Mouse (Mus musculus) midbrain, embryonic 16.5 days (tissue): ENCODE results near the gene Gnaz. TPM values are rescaled to one million over a fixed set of nuclear protein-coding genes. Genes with fewer than 3 reads are reported as not detected.

Experiments used
- ATAC-seq: fragments of 200-750 bp; cut with Nextera tagmentation; 2 replicates; pipeline ENCODE4 v1.8.0; 2017; ENCODE audit warnings: moderate TSS enrichment
- H3K27ac ChIP-seq: fragments of 300-500 bp; sonication (generic); 2 replicates; pipeline ENCODE4 v1.5.1; 2014; ENCODE audit warnings: mild to moderate bottlenecking, low read length, mixed read lengths
- H3K27me3 ChIP-seq: fragments of 300-500 bp; sonication (generic); 2 replicates; pipeline ENCODE4 v1.6.1; 2014; ENCODE audit warnings: low read depth, low read length, mixed read lengths; ENCODE audit not compliant: control insufficient read depth, insufficient read depth
- H3K36me3 ChIP-seq: fragments of 300-500 bp; sonication (generic); 2 replicates; pipeline ENCODE4 v1.6.1; 2014; ENCODE audit warnings: mild to moderate bottlenecking, low read length, moderate library complexity, mixed read lengths; ENCODE audit not compliant: control insufficient read depth, insufficient read depth
- H3K4me1 ChIP-seq: fragments of 300-500 bp; sonication (generic); 2 replicates; pipeline ENCODE4 v1.6.1; 2014; ENCODE audit warnings: mild to moderate bottlenecking, low read length, mixed read lengths; ENCODE audit not compliant: control insufficient read depth, insufficient read depth
- H3K4me2 ChIP-seq: fragments of 300-500 bp; sonication (generic); 2 replicates; pipeline ENCODE4 v1.6.1; 2014; ENCODE audit warnings: mild to moderate bottlenecking, low read length, mixed read lengths
- H3K4me3 ChIP-seq: fragments of 300-500 bp; sonication (generic); 2 replicates; pipeline ENCODE4 v1.5.1; 2014; ENCODE audit warnings: low read depth, mild to moderate bottlenecking, low read length, moderate library complexity, mixed read lengths
- H3K9ac ChIP-seq: fragments of 300-500 bp; sonication (generic); 2 replicates; pipeline ENCODE4 v1.6.1; 2014; ENCODE audit warnings: low read depth, low read length, mixed read lengths
- H3K9me3 ChIP-seq: fragments of 300-500 bp; sonication (generic); replicated peaks from 2 replicates; pipeline ENCODE4 v1.6.1; 2014; ENCODE audit warnings: mild to moderate bottlenecking, low read length, mixed read lengths; ENCODE audit not compliant: control insufficient read depth, poor library complexity, severe bottlenecking
- WGBS: fragments of 180-500 bp; shearing (Covaris S2); extraction: QIAGEN DNeasy Blood & Tissue Kit; methylation state at CpG from one replicate; pipeline ENCODE4 v1.1.7; 2014; 5-methylcytosine and 5-hydroxymethylcytosine counted together
- polyA plus RNA-seq: library from polyadenylated mRNA; unstranded; fragments of >200 nt; fragmentation: Nextera tagmentation; extraction: Ambion mirVana; gene quantifications from 2 replicates; pipeline ENCODE4 v1.2.1, GENCODE M21; 2015

The Gnaz gene
- polyA plus RNA-seq, 1 experiment from 2014 or later = 103 TPM

GRCm38 (mm10) chr10:74940795-74941194 is 26.2 kb upstream of the Gnaz start:
- Histone ChIP-seq H3K36me3 (no peaks in the 10 kb centered on the region), H3K27me3 (no peaks in the 10 kb centered on the region), H3K27ac (no peak overlapping the region), H3K9me3 (no peaks in the 10 kb centered on the region), H3K4me3 (no peak overlapping the region), H3K4me2 (no peak overlapping the region), H3K4me1 (no peaks in the 10 kb centered on the region), H3K9ac (no peak overlapping the region)
- 90% methylated on average over 1 of the region's 1 CpGs for WGBS
- no peak for ATAC-seq

GRCm38 (mm10) chr10:74952830-74953443 is 14.0 kb upstream of the Gnaz start:
- H3K9ac ChIP-seq = no peak overlapping the region
- H3K36me3 ChIP-seq = no peaks in the 10 kb centered on the region
- H3K4me1 ChIP-seq = no peaks in the 10 kb centered on the region
- no peak overlapping the region for H3K27ac ChIP-seq
- no peaks in the 10 kb centered on the region for H3K9me3 ChIP-seq
- no peak overlapping the region for H3K4me3 ChIP-seq
- no peak overlapping the region for H3K4me2 ChIP-seq
- H3K27me3 ChIP-seq = no peaks in the 10 kb centered on the region
- WGBS = 37% methylated on average over 9 of the region's 9 CpGs
- no peak for ATAC-seq

- H3K27me3 ChIP-seq = no peaks in the 10 kb centered on the region; the same call in 1 of the 2 replicates
- no peak overlapping the region for H3K27ac ChIP-seq
- H3K9me3 ChIP-seq = no peaks in the 10 kb centered on the region
- no peak overlapping the region for H3K4me3 ChIP-seq
- H3K36me3 ChIP-seq = no peaks in the 10 kb centered on the region
- WGBS = 87% methylated on average over 1 of the region's 1 CpGs
- peaks cover 15% of the 10 kb centered on the region for H3K4me1 ChIP-seq
- no peak overlapping the region for H3K9ac ChIP-seq
- H3K4me2 ChIP-seq = no peak overlapping the region
- no peak for ATAC-seq
Measured at GRCm38 (mm10) chr10:74964380-74964779, 2.6 kb upstream of the Gnaz start.

- Histone ChIP-seq H3K36me3 (peaks cover 2% of the 10 kb centered on the region; the same call in 1 of the 2 replicates), H3K4me2 (peak overlapping the region; percentile 81), H3K9ac (peak overlapping the region; percentile 86), H3K4me1 (peaks cover 15% of the 10 kb centered on the region), H3K4me3 (peak overlapping the region; percentile 77), H3K27ac (peak overlapping the region; percentile 77), H3K9me3 (no peaks in the 10 kb centered on the region), H3K27me3 (no peaks in the 10 kb centered on the region; the same call in 1 of the 2 replicates)
- WGBS = under 1% methylated on average over 25 of the region's 25 CpGs
- peak; percentile 0; the same call in 1 of the 2 replicates for ATAC-seq
Measured at GRCm38 (mm10) chr10:74967651-74968267, 782 bp downstream of the Gnaz start.

GRCm38 (mm10) chr10:74969266-74969665 is 2.3 kb downstream of the Gnaz start:
- H3K4me3 ChIP-seq = no peak overlapping the region
- peak overlapping the region; percentile 81 for H3K4me2 ChIP-seq
- 86% methylated on average over 2 of the region's 2 CpGs for WGBS
- no peak overlapping the region for H3K9ac ChIP-seq
- H3K27ac ChIP-seq = no peak overlapping the region
- H3K36me3 ChIP-seq = peaks cover 3% of the 10 kb centered on the region; the same call in 1 of the 2 replicates
- ATAC-seq = no peak
- H3K27me3 ChIP-seq = no peaks in the 10 kb centered on the region; the same call in 1 of the 2 replicates
- H3K4me1 ChIP-seq = peaks cover 15% of the 10 kb centered on the region
- no peaks in the 10 kb centered on the region for H3K9me3 ChIP-seq

GRCm38 (mm10) chr10:74973026-74973425 is 6.0 kb downstream of the Gnaz start:
- Histone ChIP-seq H3K9me3 (no peaks in the 10 kb centered on the region), H3K4me3 (no peak overlapping the region), H3K4me1 (peaks cover 12% of the 10 kb centered on the region), H3K27me3 (no peaks in the 10 kb centered on the region), H3K4me2 (no peak overlapping the region), H3K9ac (no peak overlapping the region), H3K27ac (no peak overlapping the region), H3K36me3 (peaks cover 3% of the 10 kb centered on the region; the same call in 1 of the 2 replicates)
- ATAC-seq = no peak
- WGBS = 72% methylated on average over 6 of the region's 6 CpGs

GRCm38 (mm10) chr10:74975626-74976025 is 8.6 kb downstream of the Gnaz start:
- ATAC-seq = no peak
- Histone ChIP-seq H3K4me1 (peaks cover 6% of the 10 kb centered on the region), H3K4me3 (no peak overlapping the region), H3K36me3 (peaks cover 3% of the 10 kb centered on the region; the same call in 1 of the 2 replicates), H3K4me2 (no peak overlapping the region), H3K9ac (no peak overlapping the region), H3K9me3 (no peaks in the 10 kb centered on the region), H3K27ac (no peak overlapping the region), H3K27me3 (no peaks in the 10 kb centered on the region)
- WGBS = 80% methylated on average over 7 of the region's 7 CpGs

GRCm38 (mm10) chr10:74976429-74976828 is 9.5 kb downstream of the Gnaz start:
- H3K36me3 ChIP-seq = peaks cover 3% of the 10 kb centered on the region; the same call in 1 of the 2 replicates
- H3K9me3 ChIP-seq = no peaks in the 10 kb centered on the region
- no peak overlapping the region for H3K9ac ChIP-seq
- no peaks in the 10 kb centered on the region for H3K27me3 ChIP-seq
- ATAC-seq = no peak
- no peak overlapping the region for H3K4me3 ChIP-seq
- WGBS = 76% methylated on average over 7 of the region's 7 CpGs
- no peak overlapping the region for H3K4me2 ChIP-seq
- no peak overlapping the region for H3K27ac ChIP-seq
- H3K4me1 ChIP-seq = peaks cover 6% of the 10 kb centered on the region

GRCm38 (mm10) chr10:74978056-74978455 is 11.1 kb downstream of the Gnaz start:
- no peak for ATAC-seq
- H3K27ac ChIP-seq = no peak overlapping the region
- WGBS = 92% methylated on average over 4 of the region's 4 CpGs
- H3K4me3 ChIP-seq = no peak overlapping the region
- H3K9ac ChIP-seq = no peak overlapping the region
- no peak overlapping the region for H3K4me2 ChIP-seq
- H3K9me3 ChIP-seq = no peaks in the 10 kb centered on the region
- H3K36me3 ChIP-seq = peaks cover 7% of the 10 kb centered on the region; the same call in 1 of the 2 replicates
- peaks cover 6% of the 10 kb centered on the region for H3K4me1 ChIP-seq
- H3K27me3 ChIP-seq = no peaks in the 10 kb centered on the region
